Mouse (Mus musculus) CD4-positive, CD25-positive, alpha-beta regulatory T cell, adult 2 months (primary cell): ENCODE results near the gene Prr23a1.
"Not testable (repeated sequence)": the region's sequence is repeated elsewhere in the genome, so short reads cannot be mapped to it uniquely, and the experiment has no call there.

ENCODE experiments used
- DNase-seq: peaks from one replicate; pipeline ENCODE4 v3.0.0-alpha.2; 2012; ENCODE audit warnings: low read depth, low spot score

Gene Prr23a1

GRCm38 (mm10) chr9:98842117-98842516 lies at the start of gene Prr23a1:
Gene Prr23a1, plus strand, starts transcription at chr9:98842503.
- DNase-seq: no peak

GRCm38 (mm10) chr9:98799021-98799420 lies 43.3 kb upstream of the Prr23a1 start:
- DNase-seq: no peak

GRCm38 (mm10) chr9:98803971-98804370 lies 38.3 kb upstream of the Prr23a1 start:
- no peak for DNase-seq

GRCm38 (mm10) chr9:98805511-98805910 lies 36.8 kb upstream of the Prr23a1 start:
- DNase-seq: no peak

GRCm38 (mm10) chr9:98805934-98806333 lies 36.4 kb upstream of the Prr23a1 start:
- no peak for DNase-seq

GRCm38 (mm10) chr9:98807631-98808030 lies 34.7 kb upstream of the Prr23a1 start:
- DNase-seq: no peak

- DNase-seq: not testable (repeated sequence)
These were observed 32.8 kb upstream of the Prr23a1 start for GRCm38 (mm10) chr9:98809526-98809925.

GRCm38 (mm10) chr9:98816066-98816465 lies 26.2 kb upstream of the Prr23a1 start:
- DNase-seq: no peak

GRCm38 (mm10) chr9:98817592-98817991 lies 24.7 kb upstream of the Prr23a1 start:
- DNase-seq: no peak

GRCm38 (mm10) chr9:98818971-98819370 lies 23.3 kb upstream of the Prr23a1 start:
- DNase-seq: no peak

GRCm38 (mm10) chr9:98819481-98819880 lies 22.8 kb upstream of the Prr23a1 start:
- DNase-seq: no peak

GRCm38 (mm10) chr9:98820461-98820860 lies 21.8 kb upstream of the Prr23a1 start:
- no peak for DNase-seq

- DNase-seq: no peak
These were observed 21.2 kb upstream of the Prr23a1 start for GRCm38 (mm10) chr9:98821067-98821466.

GRCm38 (mm10) chr9:98823805-98824204 lies 18.5 kb upstream of the Prr23a1 start:
- no peak for DNase-seq

- no peak for DNase-seq
These were observed 12.8 kb upstream of the Prr23a1 start for GRCm38 (mm10) chr9:98829508-98829907.

- no peak for DNase-seq
These were observed 4.7 kb upstream of the Prr23a1 start for GRCm38 (mm10) chr9:98837537-98838074.

GRCm38 (mm10) chr9:98856210-98856609 lies 13.9 kb downstream of the Prr23a1 start, which contains the start of gene Prr23a2:
Gene Prr23a2, plus strand, starts transcription at chr9:98856494.
- no peak for DNase-seq

GRCm38 (mm10) chr9:98863463-98863862 lies 21.2 kb downstream of the Prr23a1 start:
- no peak for DNase-seq

- DNase-seq: no peak
These were observed 22.3 kb downstream of the Prr23a1 start, which contains the start of gene Prr23a3 for GRCm38 (mm10) chr9:98864571-98864970. Gene Prr23a3, plus strand, starts transcription at chr9:98864767.
